Mouse (Mus musculus): ENCODE measurements around the gene Actr3b. TPM values are rescaled to one million over a fixed set of nuclear protein-coding genes. Genes with fewer than 3 reads are reported as not detected.

Actr3b gene
- total and polyA plus RNA-seq, 3 experiments, result 1.3 to 4.7 (median 3.9) TPM

DNA sequence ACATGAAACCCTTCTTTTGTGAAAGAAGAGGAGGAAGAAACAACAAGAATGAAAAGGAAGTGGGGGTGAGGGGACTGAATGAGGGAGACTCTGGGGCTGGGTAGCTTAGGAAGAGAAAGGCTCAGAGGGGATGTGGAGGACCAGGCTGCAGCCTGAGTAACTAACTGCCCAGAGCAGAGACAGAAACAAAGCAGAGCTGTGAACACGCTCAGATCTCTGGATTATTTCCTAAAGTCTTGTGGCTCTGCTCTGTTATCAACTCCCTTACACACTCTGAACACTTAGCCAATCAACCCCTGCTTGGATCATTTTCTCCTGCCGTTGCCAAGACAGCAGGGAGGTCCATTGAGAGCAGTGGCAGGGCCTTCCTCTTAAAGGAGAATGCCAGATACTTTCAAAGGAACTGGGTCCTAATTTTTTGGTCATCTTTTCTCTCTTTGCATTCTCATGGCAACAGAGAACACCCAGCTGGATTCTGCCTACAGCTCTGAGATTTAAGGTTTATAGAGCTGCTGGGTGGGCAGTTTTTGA is 5.5 kb upstream of the Actr3b start:
- no peaks in the 10 kb centered on the region for H3K9me3 ChIP-seq (replicated peaks; ENCODE audit: low read length)
- no peak overlapping the region for H3K9ac ChIP-seq (ENCODE audit: insufficient read depth, low read depth)
- H3K27me3 ChIP-seq (replicated peaks), result no peaks in the 10 kb centered on the region
- H3K4me3 ChIP-seq (replicated peaks in 1 of 3; ENCODE audit: low read depth in 2 of 3, low read length in 2 of 3, poor library complexity in 1 of 3), result no peak overlapping the region
- dilution Hi-C loops (cut with MboI; ENCODE audit: extremely low pct_ligation_motif_present, extremely low pct_unique_long_range_greater_than_20kb, low sequenced_read_pairs), result no loop called here
- no peak overlapping the region for H3K27ac ChIP-seq (ENCODE audit: insufficient read depth, low read depth)
- no peak for DNase-seq (ENCODE audit: extremely low read depth)
- no peak overlapping the region for H3K4me2 ChIP-seq (ENCODE audit: insufficient read depth, low read depth, poor library complexity, severe bottlenecking)
- peaks cover 0 to 3% of the 10 kb centered on the region in 2 experiments; a peak in 2 of 4 replicates for H3K4me1 ChIP-seq (ENCODE audit: control insufficient read depth in 1 of 2, insufficient read depth in 2 of 2)
- H3K79me2 ChIP-seq (replicated peaks; ENCODE audit: control insufficient read depth, extremely low read depth, insufficient read depth, poor library complexity, severe bottlenecking), result no peaks in the 10 kb centered on the region
- in situ Hi-C loops (cut with MboI; ENCODE audit: low pct_ligation_motif_present, low pct_unique_long_range_greater_than_20kb, low sequenced_read_pairs), result no loop called here
- no peak for TF ChIP-seq POLR2A (IDR thresholded peaks at IDR 0.05; ENCODE audit: low read depth, low read length)
- TF ChIP-seq KAT2A (IDR thresholded peaks at IDR 0.05; ENCODE audit: insufficient replicate concordance, low read length), result no peak
- no peak for TF ChIP-seq RCOR1 (conservative IDR thresholded peaks at IDR 0.05; ENCODE audit: low read depth, low read length)
- no peak for TF ChIP-seq PAX5 (IDR thresholded peaks at IDR 0.05; ENCODE audit: low read length)
- no peak for TF ChIP-seq MAX (IDR thresholded peaks at IDR 0.05; ENCODE audit: low read length)
- no peak for TF ChIP-seq GABPA (IDR thresholded peaks at IDR 0.05; ENCODE audit: insufficient replicate concordance, low read depth, low read length)
- no peak for TF ChIP-seq RAD21 (IDR thresholded peaks at IDR 0.05; ENCODE audit: low read depth, low read length)
- no peak for TF ChIP-seq MYC (IDR thresholded peaks at IDR 0.05; ENCODE audit: low read depth, low read length)
- no peak for TF ChIP-seq CHD1 (IDR thresholded peaks at IDR 0.05; ENCODE audit: low read depth, low read length)
- TF ChIP-seq HCFC1 (IDR thresholded peaks at IDR 0.05; ENCODE audit: low read depth, low read length), result no peak
- TF ChIP-seq JUND (conservative IDR thresholded peaks at IDR 0.05; ENCODE audit: low read depth, low read length), result no peak
- TF ChIP-seq ZNF384 (IDR thresholded peaks at IDR 0.05; ENCODE audit: low read depth, low read length), result no peak
- no peak for TF ChIP-seq MAFK (IDR thresholded peaks at IDR 0.05; ENCODE audit: insufficient replicate concordance, low read length)
- H3K36me3 ChIP-seq (replicated peaks in 1 of 2; ENCODE audit: control insufficient read depth in 1 of 2, insufficient read depth in 1 of 2, low read length in 1 of 2), result no peaks in the 10 kb centered on the region

DNA sequence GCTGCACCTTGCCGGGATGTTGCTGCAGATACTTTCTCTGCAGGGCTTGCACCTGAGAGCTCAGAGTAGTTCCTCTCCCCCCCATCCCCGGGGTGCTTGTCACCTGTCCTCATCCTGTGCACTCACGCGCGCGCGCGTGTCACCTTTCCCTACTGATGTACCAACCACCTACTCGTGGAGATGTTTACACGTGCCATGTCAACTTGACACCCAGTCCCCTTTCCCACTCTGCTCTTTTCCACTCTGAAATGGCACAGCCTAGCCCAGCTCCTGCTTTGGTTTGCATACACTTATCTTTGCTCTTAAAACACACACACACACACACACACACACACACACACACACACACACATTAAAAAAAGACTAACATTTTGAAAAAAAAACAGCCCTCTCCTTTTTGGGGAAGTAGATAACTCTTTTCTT is 624 bp downstream of the Actr3b start:
- in situ Hi-C loops (cut with MboI; ENCODE audit: low pct_ligation_motif_present, low pct_unique_long_range_greater_than_20kb, low sequenced_read_pairs) (no loop called here), dilution Hi-C loops (cut with MboI; ENCODE audit: extremely low pct_ligation_motif_present, extremely low pct_unique_long_range_greater_than_20kb, low sequenced_read_pairs) (no loop called here)
- H3K27ac ChIP-seq (ENCODE audit: insufficient read depth, low read depth), result no peak overlapping the region
- no peaks in the 10 kb centered on the region for H3K27me3 ChIP-seq (replicated peaks)
- DNase-seq (ENCODE audit: extremely low read depth), result peak; percentile 7
- no peak overlapping the region for H3K9ac ChIP-seq (ENCODE audit: insufficient read depth, low read depth)
- peak overlapping the region; percentile 22 for H3K4me2 ChIP-seq (ENCODE audit: insufficient read depth, low read depth, poor library complexity, severe bottlenecking)
- H3K79me2 ChIP-seq (replicated peaks; ENCODE audit: control insufficient read depth, extremely low read depth, insufficient read depth, poor library complexity, severe bottlenecking), result no peaks in the 10 kb centered on the region
- H3K9me3 ChIP-seq (replicated peaks; ENCODE audit: low read length), result no peaks in the 10 kb centered on the region
- no peak for TF ChIP-seq TBP (conservative IDR thresholded peaks at IDR 0.05; ENCODE audit: low read depth, low read length)
- TF ChIP-seq MAX (IDR thresholded peaks at IDR 0.05; ENCODE audit: low read length), result peak; percentile 40; the same call in 1 of the 2 replicates
- no peak for TF ChIP-seq PAX5 (IDR thresholded peaks at IDR 0.05; ENCODE audit: low read length)
- TF ChIP-seq CHD2 (IDR thresholded peaks at IDR 0.05; ENCODE audit: low read length), result no peak
- TF ChIP-seq NRF1 (IDR thresholded peaks at IDR 0.05; ENCODE audit: low read depth, low read length), result peak; percentile 55; the same call in 1 of the 2 replicates
- TF ChIP-seq RAD21 (IDR thresholded peaks at IDR 0.05; ENCODE audit: low read depth, low read length), result no peak
- H3K4me1 ChIP-seq (ENCODE audit: control insufficient read depth in 1 of 2, insufficient read depth in 2 of 2), result peaks cover 13 to 26% of the 10 kb centered on the region in 2 experiments
- H3K4me3 ChIP-seq (replicated peaks in 1 of 3; ENCODE audit: low read depth in 2 of 3, low read length in 2 of 3, poor library complexity in 1 of 3), result peak overlapping the region in 2 of 3 experiments; percentile 77 to 78
- no peaks in the 10 kb centered on the region for H3K36me3 ChIP-seq (replicated peaks in 1 of 2; ENCODE audit: control insufficient read depth in 1 of 2, insufficient read depth in 1 of 2, low read length in 1 of 2)
